Mouse (Mus musculus) layer of hippocampus, adult 2 months (tissue): ENCODE results near the gene Mdh1. TPM values are rescaled to one million over a fixed set of nuclear protein-coding genes. Genes with fewer than 3 reads are reported as not detected.

Experiments used
- DNase-seq, 2 experiments: peaks; one replicate each; pipeline ENCODE4 v3.0.0; 2022; ENCODE audit warnings: low spot score in 2 of 2
- H3K27ac ChIP-seq: fragments of 200-600 bp; 2 replicates; pipeline ENCODE4 v1.8.1; 2022
- H3K4me3 ChIP-seq: fragments of 200-600 bp; 2 replicates; pipeline ENCODE4 v1.8.1; 2022; ENCODE audit warnings: mild to moderate bottlenecking
- CTCF ChIP-seq: fragments of 200-600 bp; conservative IDR thresholded peaks from 2 replicates; pipeline ENCODE4 v1.8.1; 2022; ENCODE audit warnings: antibody characterized with exemption, mild to moderate bottlenecking, moderate library complexity
- total RNA-seq, 2 experiments: library from RNA; stranded (reverse); gene quantifications; 2 replicates each; pipeline ENCODE4 v1.2.3; 2021

Mdh1 gene
- total RNA-seq, 2 experiments from 2014 or later, result 667 to 677 TPM

DNA sequence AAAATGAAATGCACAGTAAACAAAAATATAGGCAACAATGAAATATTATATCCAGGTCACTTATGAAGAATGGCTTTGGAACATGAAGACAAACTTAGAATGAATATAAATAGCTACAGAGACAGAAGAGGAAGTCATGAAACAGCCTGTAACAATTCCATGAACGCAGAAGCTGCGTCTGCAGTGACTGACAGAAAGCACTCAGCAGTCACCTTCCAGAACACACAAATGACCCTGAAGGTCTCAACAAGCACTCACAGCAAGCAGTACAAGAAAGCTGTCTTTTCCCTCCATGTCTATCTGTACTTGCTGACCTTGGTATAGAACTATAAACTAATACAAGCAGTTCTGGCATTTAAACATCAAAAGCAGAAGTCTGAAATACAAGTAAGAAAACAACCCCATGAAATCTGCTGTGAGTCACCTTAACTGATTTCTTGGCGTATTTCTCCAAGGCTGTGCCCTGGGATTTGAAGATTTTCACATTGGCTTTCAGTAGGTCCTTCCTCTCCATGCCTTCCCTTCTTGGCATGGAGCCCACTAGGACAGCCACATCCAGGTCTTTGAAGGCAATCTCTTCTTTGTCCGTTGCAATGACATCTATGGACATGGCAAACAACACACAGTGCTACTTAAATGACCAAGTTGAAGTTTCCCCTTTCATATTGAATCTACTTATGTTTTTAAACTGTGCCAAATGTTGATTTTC, 8.4 kb downstream of the Mdh1 start:
- no peak overlapping the region for H3K27ac ChIP-seq
- no peak for TF ChIP-seq CTCF

DNA sequence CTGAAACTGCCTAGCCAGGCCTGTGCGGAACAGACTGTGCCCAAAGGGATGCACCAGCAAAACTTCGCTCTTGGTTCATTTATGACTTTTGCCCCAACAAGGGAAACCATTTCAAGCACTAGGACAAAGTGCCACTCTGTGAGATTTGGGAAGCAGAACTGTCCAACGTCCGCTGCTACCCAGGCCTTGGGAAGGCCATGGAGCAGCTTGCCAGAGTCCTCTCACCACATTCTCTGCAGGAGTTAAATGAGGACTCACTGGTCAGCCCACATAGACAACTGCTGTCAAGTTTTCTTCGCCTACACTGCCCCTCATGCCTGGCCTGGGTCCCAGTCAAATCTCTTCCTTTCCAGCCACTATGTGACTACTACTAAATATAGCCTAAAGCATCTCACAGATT, 10.8 kb downstream of the Mdh1 start:
- Histone ChIP-seq H3K27ac (no peak overlapping the region), H3K4me3 (no peak overlapping the region)
- no peak for TF ChIP-seq CTCF
- DNase-seq, result no peak

More for the DNA sequence above, 8.4 kb downstream of the Mdh1 start:
- no peak overlapping the region for H3K4me3 ChIP-seq
- no peak for DNase-seq

DNA sequence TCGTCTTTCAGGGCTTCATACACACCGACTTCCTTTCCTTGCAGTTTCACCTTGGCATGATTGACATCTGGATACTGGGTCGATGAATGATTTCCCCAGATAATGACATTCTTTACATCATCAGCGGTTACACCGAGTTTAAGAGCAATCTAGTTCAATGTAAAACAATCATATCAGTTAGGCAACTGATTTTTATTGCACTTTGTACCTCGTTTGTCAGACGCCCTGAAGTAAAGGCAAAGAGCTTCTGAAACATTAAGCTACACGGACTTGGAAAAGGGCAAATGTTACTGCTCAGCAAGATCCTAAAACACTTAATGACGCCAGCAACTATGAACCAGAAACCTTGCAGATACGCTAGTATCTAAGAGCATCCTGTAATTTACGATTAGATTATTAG, 12.4 kb downstream of the Mdh1 start:
- TF ChIP-seq CTCF, result no peak
- Histone ChIP-seq H3K27ac (no peak overlapping the region), H3K4me3 (no peak overlapping the region)
- no peak for DNase-seq

DNA sequence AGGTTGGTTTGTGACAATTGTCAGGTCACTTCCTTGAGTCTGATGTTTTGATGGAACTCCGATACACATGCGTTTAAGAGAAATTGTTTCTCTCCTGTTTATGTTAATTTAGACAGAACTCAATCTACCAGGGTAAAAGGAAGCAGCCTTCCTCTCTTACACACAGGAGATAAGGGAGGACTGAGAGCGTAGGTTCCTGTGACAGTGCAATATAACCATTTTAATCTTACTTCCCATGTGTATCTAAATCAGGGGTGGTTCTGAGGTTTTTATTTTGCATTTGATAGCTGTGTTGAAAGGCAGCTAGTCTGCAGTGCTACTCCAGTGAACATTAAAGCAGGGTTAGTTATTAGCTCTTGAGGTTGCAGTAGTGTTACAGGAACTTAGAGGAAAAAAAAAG, 20.1 kb downstream of the Mdh1 start:
- DNase-seq, result no peak
- TF ChIP-seq CTCF, result no peak

DNA sequence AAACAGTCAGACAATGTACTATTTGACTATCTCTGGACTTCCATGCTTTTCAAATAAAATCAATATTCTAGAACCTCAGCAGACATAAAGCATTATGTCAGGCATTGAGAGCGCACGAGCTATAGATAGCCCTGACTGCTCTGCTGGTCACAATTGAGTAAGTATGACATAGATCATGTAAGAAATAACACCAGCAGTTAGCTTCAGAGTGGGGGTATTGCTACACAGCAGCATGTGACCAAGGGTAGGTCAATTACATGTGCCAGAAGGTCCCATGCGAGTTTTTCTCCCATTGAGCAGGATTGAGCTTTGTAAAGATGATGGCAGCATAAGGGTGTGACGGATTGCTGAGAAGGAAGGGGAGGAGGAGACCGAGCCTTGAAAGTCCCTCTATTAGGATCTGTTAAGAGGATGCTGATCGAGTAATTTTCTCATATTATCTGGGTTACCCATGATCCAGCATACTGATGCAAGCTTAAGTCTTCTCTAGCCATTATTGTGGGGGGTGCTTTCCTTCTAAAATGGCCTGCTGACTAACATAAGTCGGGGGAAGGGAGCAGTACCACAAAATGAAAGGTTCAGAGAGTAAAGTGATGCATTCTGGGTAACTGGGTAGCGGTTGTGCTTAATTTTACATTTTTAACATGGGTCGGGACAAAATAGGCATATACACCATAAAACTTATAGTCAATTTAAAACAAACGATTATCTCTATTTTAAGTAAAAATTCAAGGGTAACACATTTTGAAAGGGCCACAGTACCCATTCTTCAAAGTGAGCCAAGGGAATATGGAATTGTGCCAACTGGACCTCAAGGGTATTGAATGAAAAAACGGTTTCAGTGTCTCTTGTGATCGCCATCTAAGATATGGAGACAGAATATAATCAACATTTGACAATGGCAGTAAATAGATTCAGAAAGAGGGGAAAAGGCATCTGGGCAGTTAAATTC, 21.7 kb downstream of the Mdh1 start:
- TF ChIP-seq CTCF, result no peak
- Histone ChIP-seq H3K27ac (no peak overlapping the region), H3K4me3 (no peak overlapping the region)
- no peak for DNase-seq

More for the DNA sequence above, 20.1 kb downstream of the Mdh1 start:
- H3K27ac ChIP-seq, result no peak overlapping the region
- no peak overlapping the region for H3K4me3 ChIP-seq

DNA sequence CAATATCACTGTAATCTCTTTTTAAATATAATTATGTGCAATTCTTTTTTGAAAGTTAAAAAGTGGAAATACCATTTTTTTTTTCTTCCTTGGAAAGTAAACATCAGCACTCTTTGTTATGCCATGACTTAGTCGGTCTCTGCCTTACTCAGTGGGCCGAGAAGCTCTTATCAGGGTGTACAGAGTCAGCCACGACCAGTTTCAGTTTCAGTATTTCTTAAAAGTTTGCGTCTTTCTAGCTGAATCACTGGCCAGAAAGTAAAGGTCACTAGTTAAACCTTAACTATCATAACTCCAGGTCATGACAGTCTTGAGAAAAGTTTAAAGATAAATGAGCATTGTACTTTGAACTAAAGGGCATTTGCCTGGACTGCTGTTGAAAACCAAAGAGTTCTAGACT, 22.4 kb downstream of the Mdh1 start:
- no peak for TF ChIP-seq CTCF
- no peak for DNase-seq
- Histone ChIP-seq H3K4me3 (no peak overlapping the region), H3K27ac (no peak overlapping the region)

DNA sequence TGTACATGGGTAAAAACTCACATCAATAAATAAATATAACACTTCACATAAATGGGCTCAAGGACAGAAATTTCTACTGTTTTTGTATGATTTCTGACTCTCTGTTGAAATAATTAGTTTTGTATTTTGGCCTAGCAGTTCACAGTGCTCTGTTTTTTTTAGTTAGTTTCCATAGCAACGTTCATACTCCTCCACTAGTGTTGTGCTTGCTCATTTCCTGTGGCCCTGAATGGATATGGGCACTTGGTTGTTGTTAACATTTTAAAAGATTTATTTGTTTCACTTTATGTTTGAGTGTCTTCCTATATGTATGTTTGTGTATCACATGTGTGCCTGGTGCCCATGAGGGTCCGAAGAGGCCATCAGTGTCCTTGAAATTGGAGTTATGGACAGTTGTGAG, 23.1 kb downstream of the Mdh1 start:
- Histone ChIP-seq H3K4me3 (no peak overlapping the region), H3K27ac (no peak overlapping the region)
- no peak for TF ChIP-seq CTCF
- no peak for DNase-seq

DNA sequence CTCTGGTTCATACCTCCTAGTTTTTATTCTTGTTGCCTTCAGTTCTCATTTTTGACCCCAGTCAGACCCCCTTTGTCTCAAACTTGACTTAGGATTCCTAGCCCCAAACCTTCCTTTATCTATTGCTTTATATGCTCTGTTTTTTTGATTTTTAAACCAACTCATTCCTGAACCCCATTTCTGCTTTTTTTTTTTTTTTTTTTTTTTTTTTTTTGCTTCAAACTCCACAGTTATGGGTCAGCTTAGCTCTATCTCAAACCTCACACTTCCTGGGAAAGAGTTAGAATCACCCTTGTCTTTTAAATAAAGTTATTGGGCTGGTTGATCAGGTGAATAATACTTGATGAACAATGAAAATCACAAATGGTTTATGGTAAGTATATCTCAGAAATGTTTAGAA, 24.6 kb downstream of the Mdh1 start:
- Histone ChIP-seq H3K27ac (no peak overlapping the region), H3K4me3 (no peak overlapping the region)
- TF ChIP-seq CTCF, result no peak
- DNase-seq, result no peak

DNA sequence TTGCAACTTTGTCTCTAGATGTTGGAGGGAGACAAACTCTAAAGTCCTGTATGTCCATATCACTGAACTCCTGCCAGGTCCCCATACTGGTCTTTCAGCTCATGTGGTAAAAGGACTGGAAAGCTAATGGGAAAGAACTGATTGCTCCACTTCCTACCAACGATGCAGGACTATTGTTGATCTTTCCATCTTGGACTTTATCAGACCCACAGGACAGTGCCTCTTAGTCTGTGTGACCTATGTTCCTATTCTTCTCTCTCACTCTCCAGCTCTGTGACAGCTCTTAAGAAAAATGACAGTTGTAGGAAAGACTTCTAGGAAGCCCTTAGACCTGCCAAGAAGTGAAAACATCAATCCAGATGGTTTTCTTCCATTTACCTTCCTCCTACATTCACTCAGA, 25.5 kb downstream of the Mdh1 start:
- no peak overlapping the region for H3K4me3 ChIP-seq
- no peak for TF ChIP-seq CTCF
- DNase-seq, result no peak
- no peak overlapping the region for H3K27ac ChIP-seq

DNA sequence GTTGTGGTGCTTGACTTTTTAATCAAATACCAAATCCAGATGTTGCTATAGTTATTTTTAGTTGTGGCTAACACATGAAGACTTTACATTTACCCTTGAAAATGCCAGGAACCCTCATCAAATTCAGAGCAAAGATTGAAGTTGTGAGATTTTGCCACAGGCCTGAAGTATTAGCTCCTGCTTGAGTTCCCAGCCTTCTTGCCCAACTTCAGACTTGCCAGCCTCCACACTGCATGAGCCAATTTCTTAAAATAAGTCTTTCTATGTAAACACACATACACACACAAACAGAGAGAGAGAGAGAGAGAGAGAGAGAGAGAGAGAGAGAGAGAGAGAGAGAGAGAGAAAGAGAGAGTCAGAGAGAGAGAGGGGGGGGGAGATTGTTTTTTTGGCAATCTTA, 26.2 kb downstream of the Mdh1 start:
- Histone ChIP-seq H3K4me3 (no peak overlapping the region), H3K27ac (no peak overlapping the region)
- DNase-seq, result no peak
- no peak for TF ChIP-seq CTCF

DNA sequence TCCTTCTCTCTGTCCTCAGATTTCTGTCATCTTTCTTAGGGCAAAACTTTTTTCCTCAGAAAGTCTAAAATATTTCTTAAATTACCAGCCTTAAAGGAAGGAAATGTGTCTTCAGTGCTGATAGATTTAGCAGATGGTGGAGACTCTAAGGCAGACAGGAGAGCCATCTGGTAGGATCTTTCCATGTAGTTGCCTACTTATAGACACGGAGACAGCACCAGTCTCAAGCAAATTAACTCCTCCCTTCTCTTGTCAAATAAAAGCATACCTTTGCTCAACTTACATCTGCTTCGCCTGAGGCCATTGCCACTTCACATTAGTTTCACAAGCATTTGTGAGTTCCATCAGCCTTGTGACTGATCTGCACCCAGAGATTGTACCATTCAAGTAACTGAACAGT, 27.1 kb downstream of the Mdh1 start:
- peak; percentile 38 to 59 for DNase-seq
- Histone ChIP-seq H3K4me3 (no peak overlapping the region), H3K27ac (no peak overlapping the region)
- no peak for TF ChIP-seq CTCF

DNA sequence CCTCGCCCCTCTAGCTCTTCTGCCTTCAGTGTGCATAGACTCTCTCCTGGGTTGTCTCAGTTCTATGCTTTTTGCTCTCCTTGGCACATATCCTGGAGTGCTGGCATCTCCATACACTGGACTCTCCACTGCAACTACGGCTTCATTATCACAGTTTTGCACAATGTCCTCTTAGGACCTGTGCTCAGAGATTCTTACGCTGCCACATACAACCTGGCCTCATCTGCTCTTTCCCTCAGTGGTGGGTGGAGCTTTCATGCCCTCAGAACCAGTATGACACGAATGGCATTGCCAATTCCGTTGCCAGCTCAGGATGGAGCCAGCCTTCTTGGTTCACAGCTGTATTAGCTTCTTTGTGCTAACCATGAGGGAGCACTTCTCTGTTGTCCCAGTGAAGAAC, 29.4 kb downstream of the Mdh1 start:
- TF ChIP-seq CTCF, result no peak

DNA sequence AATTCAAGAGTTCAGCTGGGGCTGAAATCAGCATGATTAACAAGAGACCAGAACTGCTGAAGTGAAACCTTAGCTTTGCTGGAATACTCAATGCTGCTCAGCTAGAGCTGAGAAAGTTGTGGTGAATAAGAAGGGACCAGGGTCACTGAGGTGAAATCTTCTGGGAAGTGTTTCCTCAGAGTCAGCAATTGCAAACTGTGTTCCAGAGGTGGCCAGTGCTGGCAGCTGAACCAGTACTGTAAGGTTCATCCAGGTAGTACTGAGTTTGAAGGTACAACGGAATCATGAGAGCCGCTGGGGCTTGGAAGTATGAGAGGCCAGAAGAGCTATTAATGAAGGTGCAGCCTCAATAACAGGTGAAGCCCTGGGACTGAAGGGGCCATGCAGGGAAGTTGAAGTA, 31.5 kb downstream of the Mdh1 start:
- no peak for TF ChIP-seq CTCF
- DNase-seq, result no peak
- H3K4me3 ChIP-seq, result no peak overlapping the region
- no peak overlapping the region for H3K27ac ChIP-seq

More for the DNA sequence above, 29.4 kb downstream of the Mdh1 start:
- Histone ChIP-seq H3K27ac (no peak overlapping the region), H3K4me3 (no peak overlapping the region)
- no peak for DNase-seq
